ENCODE assay signal across 11 mouse cellular contexts in the genomic region with DNA sequence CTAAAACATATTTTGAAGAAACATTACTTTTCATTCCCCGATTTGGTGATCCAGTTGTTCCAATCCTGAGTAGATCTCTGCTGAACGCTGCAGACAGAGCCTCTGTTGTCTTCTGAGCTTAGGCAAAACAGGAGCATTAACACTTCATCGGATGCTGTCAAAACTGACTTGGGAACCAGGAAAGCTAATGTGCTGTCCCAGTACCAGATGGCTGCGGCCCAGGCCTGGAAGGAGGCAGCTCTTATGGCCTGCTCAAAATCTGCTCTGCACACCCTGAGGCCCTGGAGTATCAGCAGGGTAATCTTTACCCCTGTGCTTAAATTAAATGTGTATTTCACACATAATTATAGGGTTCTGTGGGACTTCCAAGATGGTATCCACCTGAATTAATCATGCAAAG.
A peak's percentile ranks its signal among the peaks of the same experiment; 100 is the strongest.
DNase-seq lines count a peak whose midpoint lies in the region; ATAC-seq and TF ChIP-seq lines count a peak whose summit lies in the region.
"Had no signal": no experiment of that assay in that cellular context is flagged by ENCODE, and none has a peak within 500 bp of the region (broad histone marks: within the 10 kb centered on the region; RNA-seq: fewer than 3 reads in every experiment).

No protein-coding gene starts in this region.

- no peak overlapping the region for H3K4me2 ChIP-seq in forebrain, embryonic 14.5 days (ENCODE audit: low read length)
- H3K4me2 ChIP-seq in lung, postnatal 0 days (replicated peaks; ENCODE audit: low read depth, low read length) = no peak overlapping the region
- H3K4me2 ChIP-seq: liver, embryonic 12.5 days had no signal

- no peak for ATAC-seq in cerebellum, adult (ENCODE audit: insufficient number of reproducible peaks, low FRiP score, low TSS enrichment)
- peak; percentile 40; the same call in 1 of the 2 replicates for ATAC-seq in forebrain, embryonic 14.5 days
- ATAC-seq in lung, postnatal 0 days = no peak
- ATAC-seq: inflammation-experienced regulatory T-cells, adult 6 months; liver, embryonic 12.5 days had no signal

- H3K9me3 ChIP-seq in forebrain, embryonic 14.5 days (replicated peaks; ENCODE audit: control insufficient read depth, low read length) = no peaks in the 10 kb centered on the region
- H3K9me3 ChIP-seq in lung, postnatal 0 days (ENCODE audit: low read length) = no peaks in the 10 kb centered on the region
- H3K9me3 ChIP-seq: liver, embryonic 12.5 days had no signal

- peak; percentile 9 to 10 for DNase-seq in cerebellum, adult 18-20 months
- DNase-seq in left cerebral cortex, postnatal 4 days = peak; percentile 83
- DNase-seq in left cerebral cortex, postnatal 36 days (ENCODE audit: low spot score in 2 of 2) = no peak
- peak; percentile 57 for DNase-seq in forebrain, embryonic 14.5 days (ENCODE audit: low spot score)
- DNase-seq in lung, postnatal 0 days (ENCODE audit: low spot score) = peak; percentile 26
- DNase-seq in kidney, postnatal 14 days = no peak
- no peak for DNase-seq in liver
- DNase-seq: thymus, adult 18-20 months had no signal

- peaks cover 7% of the 10 kb centered on the region; the same call in 1 of the 2 replicates for H3K4me1 ChIP-seq in forebrain, embryonic 14.5 days (ENCODE audit: control insufficient read depth, insufficient read depth, low read length)
- H3K4me1 ChIP-seq in lung, postnatal 0 days (ENCODE audit: insufficient read depth, low read depth, low read length) = no peaks in the 10 kb centered on the region; the same call in 1 of the 2 replicates
- H3K4me1 ChIP-seq: liver, embryonic 12.5 days had no signal

- H3K36me3 ChIP-seq in forebrain, embryonic 14.5 days (ENCODE audit: control insufficient read depth, insufficient read depth, low read length) = no peaks in the 10 kb centered on the region
- H3K36me3 ChIP-seq in lung, postnatal 0 days (ENCODE audit: insufficient read depth, low read length) = no peaks in the 10 kb centered on the region
- H3K36me3 ChIP-seq: liver, embryonic 12.5 days had no signal

- no peak overlapping the region for H3K4me3 ChIP-seq in forebrain, embryonic 14.5 days (ENCODE audit: low read depth, low read length)
- H3K4me3 ChIP-seq in lung, postnatal 0 days (ENCODE audit: low read depth, low read length) = no peak overlapping the region
- H3K4me3 ChIP-seq: liver, embryonic 12.5 days had no signal

- whole genome bisulfite sequencing in forebrain, embryonic 14.5 days = 35% methylated on average over 4 of the region's 4 CpGs
- WGBS in lung, postnatal 0 days = 48% methylated on average over 4 of the region's 4 CpGs

- no peak for TF ChIP-seq CTCF in lung, postnatal 0 days (IDR thresholded peaks at IDR 0.05)

- no peak overlapping the region for H3K9ac ChIP-seq in forebrain, embryonic 14.5 days (ENCODE audit: low read length)
- no peak overlapping the region for H3K9ac ChIP-seq in lung, postnatal 0 days (replicated peaks; ENCODE audit: low read depth)
- H3K9ac ChIP-seq: liver, embryonic 12.5 days had no signal

- TF ChIP-seq EP300 in lung, postnatal 0 days (IDR thresholded peaks at IDR 0.05) = no peak

- intact Hi-C loops in left cerebral cortex, postnatal 4 days (cut with DNase I) = no loop called here
- intact Hi-C loops in left cerebral cortex, postnatal 36 days (cut with DNase I) = no loop called here

- H3K27ac ChIP-seq in forebrain, embryonic 14.5 days (ENCODE audit: low read depth, low read length) = no peak overlapping the region
- H3K27ac ChIP-seq in lung, postnatal 0 days (ENCODE audit: low read length) = no peak overlapping the region
- H3K27ac ChIP-seq: liver, embryonic 12.5 days had no signal

- H3K27me3 ChIP-seq in forebrain, embryonic 14.5 days (replicated peaks; ENCODE audit: control insufficient read depth, insufficient read depth, low read length) = no peaks in the 10 kb centered on the region
- H3K27me3 ChIP-seq in lung, postnatal 0 days (replicated peaks; ENCODE audit: insufficient read depth, low read length) = no peaks in the 10 kb centered on the region
- H3K27me3 ChIP-seq: liver, embryonic 12.5 days had no signal

Comparison
In these comparisons a context has a peak if more than half of its experiments do, and no peak if none do; other contexts are left out.
1. DNase-seq: peak in cerebellum, adult 18-20 months (2 of 2), left cerebral cortex, postnatal 4 days (single experiment), forebrain, embryonic 14.5 days (single experiment) and lung, postnatal 0 days (single experiment); none in left cerebral cortex, postnatal 36 days (0 of 2), kidney, postnatal 14 days (single experiment) and liver (single experiment).